Mouse (Mus musculus): ENCODE measurements around the gene Bfar. TPM values are rescaled to one million over a fixed set of nuclear protein-coding genes. Genes with fewer than 3 reads are reported as not detected.
A peak's percentile ranks its signal among the peaks of the same experiment; 100 is the strongest.
"Not testable (repeated sequence)": the region's sequence is repeated elsewhere in the genome, so short reads cannot be mapped to it uniquely, and the experiment has no call there.

Bfar gene
- polyA plus RNA-seq, 1 experiment from 2014 or later = 50.3 TPM

DNA sequence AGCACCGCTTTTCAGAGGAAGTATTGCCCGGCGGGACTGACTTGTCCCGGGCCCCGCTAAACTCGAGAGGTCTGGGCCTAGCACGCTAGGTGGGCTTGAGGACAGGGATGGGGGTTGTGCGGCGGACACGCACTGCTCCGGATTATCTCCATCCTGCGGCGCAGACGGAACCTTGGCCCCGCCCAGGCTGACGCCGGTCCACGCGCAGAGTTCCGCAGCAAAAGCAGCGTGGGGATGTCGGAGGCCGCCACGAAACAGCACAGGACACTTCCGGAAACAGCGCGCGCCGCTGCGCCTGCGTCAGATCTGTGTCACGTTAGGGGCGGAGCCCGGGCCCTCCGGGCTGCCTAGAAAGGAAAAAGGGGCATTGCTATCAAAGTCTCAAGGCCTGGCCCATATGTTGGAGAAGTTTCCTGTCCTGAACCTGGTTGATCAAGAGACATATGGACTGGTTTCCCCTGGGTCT, 3.7 kb upstream of the Bfar start, which contains the start of gene Parn:
Gene Parn, minus strand, starts transcription at position 293 of the 466 bp plus-strand sequence.
- H3K27ac ChIP-seq (ENCODE audit: low read depth, low read length) = peak within 1 kb of the TSS; percentile 47; the same call in 1 of the 2 replicates
- H3K4me2 ChIP-seq (replicated peaks; ENCODE audit: low read depth, low read length) = peak within 1 kb of the TSS; percentile 82
- H3K4me3 ChIP-seq (ENCODE audit: low read length) = peak within 1 kb of the TSS; percentile 78
- ATAC-seq (ENCODE audit: low FRiP score, low TSS enrichment) = peak; percentile 90
- H3K4me1 ChIP-seq (ENCODE audit: control insufficient read depth, insufficient read depth, low read length) = peaks cover 4% of the 10 kb centered on the region; the same call in 1 of the 2 replicates
- H3K36me3 ChIP-seq (ENCODE audit: control insufficient read depth, insufficient read depth, low read length) = peaks cover 11% of the 10 kb centered on the region
- H3K9me3 ChIP-seq (ENCODE audit: control insufficient read depth, low read length) = no peaks in the 10 kb centered on the region
- H3K9ac ChIP-seq (ENCODE audit: low read depth, low read length) = peak within 1 kb of the TSS; percentile 81
- no peaks in the 10 kb centered on the region for H3K27me3 ChIP-seq (ENCODE audit: control insufficient read depth, insufficient read depth, low read length)
- under 1% methylated on average over 35 of the region's 35 CpGs for WGBS

DNA sequence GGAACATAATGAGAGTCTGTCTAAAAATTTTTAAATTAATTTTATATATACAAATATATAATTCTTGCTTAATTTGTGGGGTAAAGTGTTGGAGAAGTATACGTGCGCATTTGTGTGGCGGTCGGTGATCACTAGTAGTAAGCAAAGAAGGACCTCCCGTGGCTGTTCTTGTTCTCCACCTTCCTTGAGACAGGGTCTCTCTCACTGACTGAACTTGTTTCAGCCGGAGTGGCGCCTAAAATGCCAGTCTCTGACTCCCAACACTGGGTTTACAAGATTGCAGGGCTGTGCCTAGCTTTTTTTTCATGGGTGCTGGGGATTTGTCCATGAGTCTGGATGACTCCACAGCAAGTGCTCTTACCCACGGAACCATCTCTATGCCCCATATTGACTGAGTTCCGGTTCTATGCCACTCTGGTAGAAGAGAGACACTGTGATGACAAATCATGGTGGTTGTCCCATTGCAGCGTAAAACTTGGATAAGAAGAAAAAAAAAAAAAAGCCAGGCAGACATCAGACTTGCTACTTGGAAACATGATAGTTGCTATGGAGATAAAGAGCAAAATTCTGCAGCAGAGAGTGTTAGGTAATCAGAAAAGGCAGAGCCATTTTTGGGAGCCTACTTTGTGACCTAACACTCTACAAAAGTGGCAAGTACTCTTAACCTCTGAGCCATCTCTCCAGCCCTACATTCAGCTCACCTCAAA, 3.1 kb upstream of the Bfar start:
- H3K4me1 ChIP-seq (ENCODE audit: control insufficient read depth, insufficient read depth, low read length) = peaks cover 6% of the 10 kb centered on the region; the same call in 1 of the 2 replicates
- 79% methylated on average over 10 of the region's 10 CpGs for WGBS
- H3K9ac ChIP-seq (ENCODE audit: low read depth, low read length) = 0 out of 2 replicates have a peak overlapping the region, but pooled peaks have one; percentile 81
- ATAC-seq (ENCODE audit: low FRiP score, low TSS enrichment) = no peak
- peak overlapping the region; percentile 78 for H3K4me3 ChIP-seq (ENCODE audit: low read length)
- peaks cover 9% of the 10 kb centered on the region for H3K36me3 ChIP-seq (ENCODE audit: control insufficient read depth, insufficient read depth, low read length)
- H3K4me2 ChIP-seq (replicated peaks; ENCODE audit: low read depth, low read length) = peak overlapping the region; percentile 82; the same call in 1 of the 2 replicates
- no peaks in the 10 kb centered on the region for H3K27me3 ChIP-seq (ENCODE audit: control insufficient read depth, insufficient read depth, low read length)
- no peak overlapping the region for H3K27ac ChIP-seq (ENCODE audit: low read depth, low read length)
- no peaks in the 10 kb centered on the region for H3K9me3 ChIP-seq (ENCODE audit: control insufficient read depth, low read length)

DNA sequence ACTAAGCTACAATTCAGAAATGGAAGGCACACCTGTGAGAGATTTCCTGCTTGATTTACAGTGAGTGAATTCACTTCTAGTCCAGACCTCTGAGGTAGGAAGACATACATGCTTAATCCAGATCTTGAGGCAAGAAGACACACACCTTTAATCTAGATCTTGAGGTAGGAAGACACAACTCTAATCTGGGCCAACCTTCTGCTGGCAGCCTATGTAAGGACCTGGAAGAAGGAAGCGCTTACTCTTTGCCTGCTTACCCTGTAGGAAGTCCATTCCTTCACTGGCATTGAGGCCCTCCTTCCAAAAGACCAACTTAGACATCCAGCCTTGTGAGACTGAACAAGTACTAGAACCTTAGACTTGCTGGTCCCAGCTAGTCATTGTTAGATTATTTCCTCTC, 2.4 kb upstream of the Bfar start:
- H3K4me2 ChIP-seq (replicated peaks; ENCODE audit: low read depth, low read length) = no peak overlapping the region
- no peaks in the 10 kb centered on the region for H3K9me3 ChIP-seq (ENCODE audit: control insufficient read depth, low read length)
- H3K4me1 ChIP-seq (ENCODE audit: control insufficient read depth, insufficient read depth, low read length) = peaks cover 6% of the 10 kb centered on the region; the same call in 1 of the 2 replicates
- WGBS = 95% methylated on average over 1 of the region's 1 CpGs
- no peak overlapping the region for H3K4me3 ChIP-seq (ENCODE audit: low read length)
- H3K9ac ChIP-seq (ENCODE audit: low read depth, low read length) = no peak overlapping the region
- no peak for ATAC-seq (ENCODE audit: low FRiP score, low TSS enrichment)
- H3K27me3 ChIP-seq (ENCODE audit: control insufficient read depth, insufficient read depth, low read length) = no peaks in the 10 kb centered on the region
- peaks cover 8% of the 10 kb centered on the region for H3K36me3 ChIP-seq (ENCODE audit: control insufficient read depth, insufficient read depth, low read length)
- no peak overlapping the region for H3K27ac ChIP-seq (ENCODE audit: low read depth, low read length)

DNA sequence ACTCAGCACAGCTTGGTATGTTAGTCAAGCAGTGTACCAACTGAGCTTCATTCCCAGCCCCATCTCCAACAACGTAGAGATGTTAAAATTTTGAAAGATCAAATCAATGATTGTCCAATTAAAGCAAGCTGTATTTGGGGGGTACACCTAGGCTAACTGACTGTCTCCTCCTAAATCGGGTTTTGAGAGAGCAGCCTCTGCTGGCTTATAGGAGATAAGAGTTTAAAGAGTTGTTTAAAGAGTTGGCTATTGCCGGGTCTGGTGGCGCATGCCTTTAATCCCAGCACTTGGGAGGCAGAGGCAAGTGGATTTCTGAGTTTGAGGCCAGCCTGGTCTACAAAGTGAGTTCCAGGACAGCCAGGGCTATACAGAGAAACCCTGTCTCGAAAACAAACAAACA, 762 bp upstream of the Bfar start:
- H3K4me2 ChIP-seq (replicated peaks; ENCODE audit: low read depth, low read length) = peak overlapping the region; percentile 75
- H3K9me3 ChIP-seq (ENCODE audit: control insufficient read depth, low read length); H3K9ac ChIP-seq (ENCODE audit: low read depth, low read length); ATAC-seq (ENCODE audit: low FRiP score, low TSS enrichment); H3K27me3 ChIP-seq (ENCODE audit: control insufficient read depth, insufficient read depth, low read length); H3K4me1 ChIP-seq (ENCODE audit: control insufficient read depth, insufficient read depth, low read length); H3K36me3 ChIP-seq (ENCODE audit: control insufficient read depth, insufficient read depth, low read length); H3K4me3 ChIP-seq (ENCODE audit: low read length); H3K27ac ChIP-seq (ENCODE audit: low read depth, low read length): not testable (repeated sequence)
- WGBS = 85% methylated on average over 5 of the region's 5 CpGs

DNA sequence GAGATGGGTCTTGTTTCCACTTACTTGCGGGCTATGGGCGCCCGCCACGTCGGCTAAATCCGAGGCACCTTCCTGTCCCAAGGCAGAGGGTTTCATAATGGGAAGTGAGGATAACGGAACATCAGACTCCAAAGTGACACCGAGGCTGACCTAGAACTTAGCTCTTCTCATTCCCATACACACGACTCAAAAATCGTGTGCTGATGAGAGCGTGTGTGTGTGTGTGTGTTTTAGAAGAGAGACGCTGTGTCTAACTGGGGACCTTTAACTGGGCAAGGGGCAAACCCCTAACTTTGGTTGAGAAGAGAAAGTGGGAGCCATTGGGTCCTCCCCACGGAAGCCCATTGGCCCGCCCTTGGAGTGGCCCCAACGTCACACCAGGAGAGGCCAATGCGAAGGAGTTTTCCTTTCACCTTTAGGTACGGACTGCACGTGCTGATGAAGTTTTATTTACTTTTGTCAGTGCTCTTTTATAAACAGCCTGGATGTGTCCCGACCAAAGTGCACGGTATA, 784 bp downstream of the Bfar start:
- H3K9ac ChIP-seq (ENCODE audit: low read depth, low read length) = peak overlapping the region; percentile 79
- H3K9me3 ChIP-seq (ENCODE audit: control insufficient read depth, low read length) = no peaks in the 10 kb centered on the region
- no peaks in the 10 kb centered on the region for H3K27me3 ChIP-seq (ENCODE audit: control insufficient read depth, insufficient read depth, low read length)
- H3K4me1 ChIP-seq (ENCODE audit: control insufficient read depth, insufficient read depth, low read length) = peaks cover 6% of the 10 kb centered on the region; the same call in 1 of the 2 replicates
- peaks cover 14% of the 10 kb centered on the region for H3K36me3 ChIP-seq (ENCODE audit: control insufficient read depth, insufficient read depth, low read length)
- 2% methylated on average over 20 of the region's 20 CpGs for WGBS
- ATAC-seq (ENCODE audit: low FRiP score, low TSS enrichment) = peak; percentile 41
- peak overlapping the region; percentile 75 for H3K4me2 ChIP-seq (replicated peaks; ENCODE audit: low read depth, low read length)
- peak overlapping the region; percentile 97 for H3K4me3 ChIP-seq (ENCODE audit: low read length)
- peak overlapping the region; percentile 38; the same call in 1 of the 2 replicates for H3K27ac ChIP-seq (ENCODE audit: low read depth, low read length)

DNA sequence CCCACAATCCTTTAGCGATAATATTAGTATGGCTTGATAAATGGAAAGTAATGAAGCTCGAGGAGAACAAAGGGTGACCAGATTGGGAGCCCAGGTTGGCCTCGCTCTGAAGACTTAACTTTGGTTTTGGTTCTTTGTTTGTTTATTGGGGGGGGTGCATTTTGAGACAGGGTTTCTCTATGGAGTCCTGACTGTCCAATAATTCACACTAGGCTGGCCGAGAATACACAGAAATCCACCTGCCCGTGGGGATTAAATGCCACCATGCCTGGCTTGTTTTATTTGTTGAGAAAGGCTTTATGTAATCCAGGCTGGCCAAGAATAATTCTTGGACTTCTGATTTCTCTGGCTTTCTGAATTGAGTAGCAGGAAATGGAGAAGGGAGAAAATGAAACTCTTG, 1.5 kb downstream of the Bfar start:
- 84% methylated on average over 5 of the region's 5 CpGs for WGBS
- Histone ChIP-seq H3K4me2 (replicated peaks; ENCODE audit: low read depth, low read length) (peak overlapping the region; percentile 75), H3K36me3 (ENCODE audit: control insufficient read depth, insufficient read depth, low read length) (peaks cover 21% of the 10 kb centered on the region), H3K4me1 (ENCODE audit: control insufficient read depth, insufficient read depth, low read length) (peaks cover 6% of the 10 kb centered on the region; the same call in 1 of the 2 replicates), H3K4me3 (ENCODE audit: low read length) (peak overlapping the region; percentile 97; the same call in 1 of the 2 replicates), H3K27me3 (ENCODE audit: control insufficient read depth, insufficient read depth, low read length) (no peaks in the 10 kb centered on the region), H3K9ac (ENCODE audit: low read depth, low read length) (no peak overlapping the region; the same call in 1 of the 2 replicates), H3K9me3 (ENCODE audit: control insufficient read depth, low read length) (no peaks in the 10 kb centered on the region), H3K27ac (ENCODE audit: low read depth, low read length) (no peak overlapping the region)
- ATAC-seq (ENCODE audit: low FRiP score, low TSS enrichment) = no peak

DNA sequence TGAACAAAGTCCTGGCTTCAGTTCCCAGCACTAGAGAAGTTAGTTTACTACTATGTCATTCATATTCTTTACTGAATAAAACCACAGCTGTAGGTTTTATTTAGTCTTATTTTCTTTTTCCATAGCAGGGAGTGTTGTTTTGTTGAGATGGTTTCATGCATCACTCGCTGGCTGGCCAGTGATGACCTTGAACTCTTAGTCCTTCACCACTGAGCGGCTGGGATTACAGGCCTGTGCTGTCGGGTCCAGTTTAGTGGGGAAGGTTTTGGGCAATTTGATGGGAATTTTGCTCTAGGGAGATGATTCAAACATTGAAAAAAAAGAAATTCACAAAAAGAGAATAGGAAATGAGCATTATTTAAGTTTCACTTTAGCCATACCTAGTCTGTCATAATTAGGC, 2.9 kb downstream of the Bfar start:
- Histone ChIP-seq H3K4me2 (replicated peaks; ENCODE audit: low read depth, low read length) (no peak overlapping the region), H3K4me1 (ENCODE audit: control insufficient read depth, insufficient read depth, low read length) (peaks cover 6% of the 10 kb centered on the region; the same call in 1 of the 2 replicates), H3K36me3 (ENCODE audit: control insufficient read depth, insufficient read depth, low read length) (peaks cover 26% of the 10 kb centered on the region), H3K9ac (ENCODE audit: low read depth, low read length) (no peak overlapping the region), H3K9me3 (ENCODE audit: control insufficient read depth, low read length) (no peaks in the 10 kb centered on the region), H3K27me3 (ENCODE audit: control insufficient read depth, insufficient read depth, low read length) (no peaks in the 10 kb centered on the region), H3K4me3 (ENCODE audit: low read length) (no peak overlapping the region), H3K27ac (ENCODE audit: low read depth, low read length) (no peak overlapping the region)
- 86% methylated on average over 3 of the region's 3 CpGs for WGBS
- ATAC-seq (ENCODE audit: low FRiP score, low TSS enrichment) = no peak

DNA sequence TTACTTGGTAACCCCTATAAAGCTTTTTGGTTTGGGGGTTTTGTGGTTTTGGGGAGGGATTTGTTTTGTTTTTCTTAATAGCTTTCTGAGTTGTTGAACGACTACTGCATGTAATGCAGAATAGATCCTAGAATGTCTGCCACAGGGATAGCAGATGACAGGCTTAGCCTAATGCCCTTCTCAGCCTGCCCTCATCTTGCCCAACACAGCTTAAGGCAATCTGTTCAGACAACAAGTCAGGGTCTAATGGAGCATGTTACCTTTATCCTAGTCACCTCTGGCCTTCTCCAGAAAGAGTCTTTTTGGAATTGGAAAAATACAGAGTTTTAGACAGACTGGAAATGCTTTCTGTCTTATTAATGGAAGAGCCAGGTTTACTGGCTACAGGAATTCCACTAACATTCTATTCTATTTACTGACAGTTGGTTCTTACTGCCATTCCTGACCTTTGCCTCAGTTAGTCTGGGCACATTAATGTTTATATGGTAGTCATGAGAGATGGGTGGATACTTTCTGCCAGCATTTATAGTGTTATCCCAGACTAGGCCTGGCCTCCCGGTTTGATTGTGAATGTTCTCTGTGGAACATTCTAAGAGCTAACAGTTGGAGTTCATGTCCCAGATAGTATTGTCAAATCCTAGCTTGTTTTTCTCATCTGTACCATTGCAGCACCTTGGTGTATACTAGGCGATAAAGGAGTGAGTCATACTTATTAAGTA, 7.1 kb downstream of the Bfar start:
- Histone ChIP-seq H3K27ac (ENCODE audit: low read depth, low read length) (no peak overlapping the region), H3K4me3 (ENCODE audit: low read length) (no peak overlapping the region), H3K9me3 (ENCODE audit: control insufficient read depth, low read length) (no peaks in the 10 kb centered on the region), H3K9ac (ENCODE audit: low read depth, low read length) (no peak overlapping the region), H3K4me1 (ENCODE audit: control insufficient read depth, insufficient read depth, low read length) (no peaks in the 10 kb centered on the region), H3K4me2 (replicated peaks; ENCODE audit: low read depth, low read length) (no peak overlapping the region), H3K27me3 (ENCODE audit: control insufficient read depth, insufficient read depth, low read length) (no peaks in the 10 kb centered on the region), H3K36me3 (ENCODE audit: control insufficient read depth, insufficient read depth, low read length) (peaks cover 26% of the 10 kb centered on the region)
- WGBS = 87% methylated on average over 3 of the region's 3 CpGs
- no peak for ATAC-seq (ENCODE audit: low FRiP score, low TSS enrichment)
